Mouse (Mus musculus) retina, postnatal 7 days (tissue): Measurements from ENCODE around the gene 1700093K21Rik.
"Not testable (repeated sequence)": the region's sequence is repeated elsewhere in the genome, so short reads cannot be mapped to it uniquely, and the experiment has no call there.

ENCODE experiments used
- DNase-seq: peaks from one replicate; pipeline ENCODE4 v3.0.0-alpha.2; 2012; ENCODE audit warnings: low read depth, low spot score

Gene 1700093K21Rik

GRCm38 (mm10) chr11:23520473-23521205 is at the start of gene 1700093K21Rik:
Gene 1700093K21Rik, minus strand, starts transcription at chr11:23521155.
- DNase-seq, result no peak

- no peak for DNase-seq
Measured at GRCm38 (mm10) chr11:23570130-23570529, 49.2 kb upstream of the 1700093K21Rik start.

- DNase-seq, result peak; percentile 46
Measured at GRCm38 (mm10) chr11:23565761-23566160, 44.8 kb upstream of the 1700093K21Rik start.

- no peak for DNase-seq
Measured at GRCm38 (mm10) chr11:23557039-23557630, 36.2 kb upstream of the 1700093K21Rik start.

GRCm38 (mm10) chr11:23537446-23537845 is 16.5 kb upstream of the 1700093K21Rik start:
- no peak for DNase-seq

- DNase-seq, result no peak
Measured at GRCm38 (mm10) chr11:23518981-23519380, 2.0 kb downstream of the 1700093K21Rik start.

- DNase-seq, result no peak
Measured at GRCm38 (mm10) chr11:23515315-23515714, 5.6 kb downstream of the 1700093K21Rik start.

- DNase-seq, result not testable (repeated sequence)
Measured at GRCm38 (mm10) chr11:23514785-23515184, 6.2 kb downstream of the 1700093K21Rik start.

- DNase-seq, result not testable (repeated sequence)
Measured at GRCm38 (mm10) chr11:23504801-23505200, 16.2 kb downstream of the 1700093K21Rik start.

GRCm38 (mm10) chr11:23498609-23499008 is 22.3 kb downstream of the 1700093K21Rik start:
- no peak for DNase-seq

- DNase-seq, result peak; percentile 93
Measured at GRCm38 (mm10) chr11:23497718-23498509, 23.0 kb downstream of the 1700093K21Rik start, which contains the start of gene Ahsa2. Gene Ahsa2, minus strand, starts transcription at chr11:23498030.

- DNase-seq, result peak; percentile 50
Measured at GRCm38 (mm10) chr11:23497335-23497717, 23.6 kb downstream of the 1700093K21Rik start.

GRCm38 (mm10) chr11:23496661-23497060 is 24.3 kb downstream of the 1700093K21Rik start:
- no peak for DNase-seq

GRCm38 (mm10) chr11:23495231-23495630 is 25.7 kb downstream of the 1700093K21Rik start:
- DNase-seq, result no peak

- no peak for DNase-seq
Measured at GRCm38 (mm10) chr11:23492048-23492790, 28.7 kb downstream of the 1700093K21Rik start.

GRCm38 (mm10) chr11:23489955-23490354 is 31.0 kb downstream of the 1700093K21Rik start:
- no peak for DNase-seq
